Mouse (Mus musculus) kidney, adult 2 months (tissue): Measurements from ENCODE around the gene Mgat4a.

Experiments used
- CTCF ChIP-seq: fragments of 200-500 bp; conservative IDR thresholded peaks from 2 replicates; pipeline ENCODE4 v1.5.1; 2011; ENCODE audit warnings: low read depth, mild to moderate bottlenecking, control low read depth, low read length, moderate library complexity, mixed read lengths; ENCODE audit not compliant: insufficient read depth, insufficient read length
- POLR2A ChIP-seq: fragments of 200-500 bp; IDR thresholded peaks from one replicate; pipeline ENCODE4 v1.6.1; 2011; ENCODE audit warnings: low read depth, low read length, control low read depth

- no peak for TF ChIP-seq POLR2A
- TF ChIP-seq CTCF = no peak
Observed at GRCm38 (mm10) chr1:37398961-37399360, 141.9 kb downstream of the Mgat4a start.
